Mouse (Mus musculus) ovary, postnatal 14 days (tissue): ENCODE results near the gene C2cd2.
"Not testable (repeated sequence)": the region's sequence is repeated elsewhere in the genome, so short reads cannot be mapped to it uniquely, and the experiment has no call there.

Experiments used
- DNase-seq: peaks from one replicate; pipeline ENCODE4 v3.0.0; 2022; ENCODE audit warnings: low spot score

Gene C2cd2

GRCm38 (mm10) chr16:97946993-97947392 is 15.4 kb downstream of the C2cd2 start:
- DNase-seq: not testable (repeated sequence)

GRCm38 (mm10) chr16:97941844-97942243 is 20.6 kb downstream of the C2cd2 start:
- no peak for DNase-seq

GRCm38 (mm10) chr16:97940471-97940973 is 21.9 kb downstream of the C2cd2 start:
- DNase-seq: no peak

DNA sequence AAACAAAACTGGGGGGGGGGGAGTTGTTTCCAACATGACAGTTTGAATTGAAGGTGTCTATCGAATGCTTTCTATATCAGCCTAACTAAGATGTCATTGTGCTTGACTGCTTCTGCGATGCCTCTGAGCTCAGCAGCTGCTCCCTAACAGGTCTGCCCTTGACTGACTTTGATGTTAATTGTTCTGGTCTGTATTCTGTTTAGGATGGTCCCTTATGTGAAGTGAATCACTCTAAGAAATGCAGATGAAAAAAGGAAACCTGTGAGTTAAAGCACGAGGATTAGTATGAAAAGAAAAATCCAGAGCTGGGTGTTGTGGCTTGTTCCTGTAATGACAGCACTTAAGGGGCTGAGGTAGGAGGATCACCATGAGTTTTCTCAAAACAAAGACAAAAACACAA is 26.6 kb downstream of the C2cd2 start:
- DNase-seq: no peak

GRCm38 (mm10) chr16:97930231-97930630 is 32.2 kb downstream of the C2cd2 start:
- DNase-seq: peak; percentile 8

DNA sequence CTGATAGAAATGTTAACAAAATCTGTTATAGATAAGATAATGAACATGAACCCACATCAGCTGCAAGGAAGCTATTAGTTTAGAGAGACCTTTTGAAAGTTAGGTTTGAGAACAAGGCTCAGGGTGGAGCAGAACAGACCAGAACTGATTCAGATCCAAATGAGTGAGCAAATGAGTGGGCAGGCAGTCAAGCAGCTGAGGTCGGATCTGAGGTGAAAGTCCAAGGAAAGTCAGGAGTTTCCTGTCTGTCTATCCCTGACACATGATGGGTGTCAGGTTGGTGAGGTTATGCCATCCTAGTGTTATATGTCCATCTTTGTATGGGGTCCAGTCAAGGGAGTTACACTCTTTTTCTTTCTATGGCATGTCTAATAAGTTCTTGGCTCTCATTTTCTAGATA is 32.9 kb downstream of the C2cd2 start:
- DNase-seq: no peak

- no peak for DNase-seq
Observed at GRCm38 (mm10) chr16:97927331-97927938, 35.0 kb downstream of the C2cd2 start.

- no peak for DNase-seq
Observed at GRCm38 (mm10) chr16:97926381-97926780, 36.0 kb downstream of the C2cd2 start.

DNA sequence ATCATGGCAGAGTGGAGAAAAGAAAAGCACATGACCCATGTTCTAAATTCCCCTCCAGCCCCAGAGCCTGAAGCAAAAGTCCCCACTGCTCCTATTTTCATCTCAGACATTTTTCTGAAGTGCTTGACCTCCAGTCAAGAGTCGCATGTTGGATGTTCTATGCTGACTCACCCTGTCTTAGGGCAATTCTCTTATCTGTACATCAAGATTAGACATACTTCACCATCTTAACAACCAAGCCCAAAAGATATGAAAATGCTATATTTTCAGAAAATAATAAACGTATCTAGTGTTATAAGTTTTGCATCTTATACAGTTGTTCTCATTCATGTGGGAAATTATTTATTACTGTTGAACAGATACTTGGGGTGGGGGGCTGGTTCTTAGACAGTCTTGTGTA is 36.6 kb downstream of the C2cd2 start:
- DNase-seq: no peak

- DNase-seq: no peak
Observed at GRCm38 (mm10) chr16:97923700-97924099, 38.7 kb downstream of the C2cd2 start.

- no peak for DNase-seq
Observed at GRCm38 (mm10) chr16:97922779-97923126, 39.6 kb downstream of the C2cd2 start.

GRCm38 (mm10) chr16:97921961-97922778 is 40.2 kb downstream of the C2cd2 start:
- DNase-seq: peak; percentile 75

GRCm38 (mm10) chr16:97920621-97921020 is 41.8 kb downstream of the C2cd2 start:
- DNase-seq: no peak

DNA sequence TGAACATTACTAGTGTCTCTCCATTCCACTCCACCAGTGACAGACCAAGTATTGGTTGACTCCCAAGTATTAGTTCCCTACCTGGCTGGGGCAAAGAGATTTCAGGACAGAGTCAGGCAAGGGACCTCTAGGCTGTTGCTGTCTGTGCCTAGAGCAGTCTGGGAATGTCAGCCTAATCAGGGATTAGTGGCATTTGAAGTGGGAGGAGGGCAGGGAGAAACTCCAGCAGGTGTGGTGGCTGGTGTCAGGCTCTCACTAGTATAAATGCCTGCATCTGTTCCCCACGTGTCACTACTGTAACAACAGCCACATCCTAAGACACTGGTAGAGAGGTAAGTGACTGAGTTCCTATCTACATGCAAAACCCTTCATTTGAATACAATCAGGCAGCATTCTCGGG is 42.6 kb downstream of the C2cd2 start:
- no peak for DNase-seq

DNA sequence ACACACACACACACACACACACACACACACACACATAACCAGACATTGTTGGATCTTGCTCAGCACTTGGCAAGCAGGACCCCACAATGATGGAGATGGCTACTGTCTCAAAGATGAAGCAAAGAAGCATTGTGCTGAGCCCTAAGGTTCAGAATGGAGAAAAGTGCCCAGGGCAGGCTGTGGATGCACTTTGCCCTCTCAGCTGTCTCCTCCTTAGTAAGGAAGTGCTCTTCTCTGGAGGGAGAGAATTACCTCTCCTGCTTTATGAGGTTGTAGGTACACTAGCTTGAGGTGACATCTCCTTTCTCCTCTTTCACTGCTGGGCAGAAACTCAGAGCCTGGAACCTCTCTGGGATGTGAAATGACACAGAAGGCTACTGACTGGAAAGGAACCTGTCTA is 49.5 kb downstream of the C2cd2 start:
- no peak for DNase-seq

- no peak for DNase-seq
Observed at GRCm38 (mm10) chr16:97909356-97909755, 53.0 kb downstream of the C2cd2 start.

DNA sequence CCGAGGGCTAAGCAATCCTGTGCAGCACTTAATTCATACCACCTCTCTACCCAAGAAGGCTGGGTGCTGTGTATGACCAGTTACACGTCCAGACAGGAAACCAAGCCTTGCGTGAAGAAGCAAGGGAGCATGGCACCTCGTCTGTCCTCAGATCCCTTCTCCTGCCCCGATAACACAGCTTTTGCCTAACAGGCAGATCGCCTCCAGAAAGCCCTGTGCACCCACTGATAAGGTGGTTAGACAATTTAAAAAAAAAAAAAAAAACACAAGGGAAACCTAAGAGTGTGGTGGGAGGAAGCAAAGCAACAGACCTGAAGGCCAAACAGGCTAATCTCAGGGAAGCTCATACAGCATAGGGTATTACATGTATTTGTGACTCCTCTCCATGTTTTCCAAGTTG is 54.9 kb downstream of the C2cd2 start:
- no peak for DNase-seq

GRCm38 (mm10) chr16:97906337-97906736 is 56.1 kb downstream of the C2cd2 start:
- DNase-seq: no peak

GRCm38 (mm10) chr16:97905449-97905991 is 56.9 kb downstream of the C2cd2 start:
- DNase-seq: no peak

GRCm38 (mm10) chr16:97904035-97904434 is 58.4 kb downstream of the C2cd2 start:
- DNase-seq: no peak

- DNase-seq: peak; percentile 36
Observed at GRCm38 (mm10) chr16:97897346-97898024, 64.9 kb downstream of the C2cd2 start.

DNA sequence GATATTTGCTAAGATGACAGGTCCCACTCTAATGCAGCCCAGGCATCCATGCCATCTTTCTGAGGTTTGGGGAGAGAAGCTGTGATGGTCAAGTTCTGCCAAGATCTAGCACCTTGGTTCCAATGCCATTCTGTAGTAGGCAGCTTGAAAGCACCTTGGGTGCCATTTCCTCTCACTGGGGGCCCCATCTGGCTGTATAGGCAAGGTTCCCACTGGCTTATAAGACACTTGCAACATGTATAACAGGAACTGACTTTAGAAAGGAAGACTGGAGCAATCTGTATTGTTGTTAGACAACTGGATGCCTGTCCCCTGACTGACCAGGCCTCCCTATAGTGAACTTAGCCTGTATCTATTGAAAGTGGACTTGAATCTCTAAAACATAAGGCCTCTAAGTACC is 74.6 kb downstream of the C2cd2 start:
- no peak for DNase-seq

DNA sequence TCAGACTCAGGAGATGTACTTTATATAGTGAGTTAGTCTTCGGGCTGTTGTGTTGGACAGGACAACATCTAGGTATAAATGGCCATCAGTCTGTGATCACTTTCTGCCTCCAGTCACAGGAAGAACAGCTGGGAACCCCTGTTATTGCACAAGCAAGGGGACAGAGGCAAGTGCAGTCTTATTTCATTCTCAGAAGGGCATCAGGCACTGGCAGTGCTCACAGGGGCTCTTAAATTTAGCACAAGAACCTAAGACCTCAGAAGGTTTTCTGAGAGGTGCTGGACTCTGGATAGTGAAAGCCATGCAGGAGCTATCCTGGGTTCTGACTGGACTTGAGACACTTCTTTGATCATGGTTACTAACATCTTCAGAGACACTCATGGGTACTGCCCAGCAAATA is 78.7 kb downstream of the C2cd2 start:
- no peak for DNase-seq
